Mouse (Mus musculus): ENCODE measurements around the gene H2-D1.

- no peak for TF ChIP-seq CTCF (IDR thresholded peaks at IDR 0.05; ENCODE audit: low read depth, low read length)
- TF ChIP-seq POLR2A (IDR thresholded peaks at IDR 0.05; ENCODE audit: extremely low read depth, insufficient read depth, low read length): no peak
These were observed 21.9 kb upstream of the H2-D1 start for GRCm38 (mm10) chr17:35240384-35241304.

Measured in liver, adult 2 months (tissue).